Mouse (Mus musculus) embryonic stem cell, embryonic (primary cell): ENCODE measurements around the gene Insl3.

ENCODE experiments used
- CTCF ChIA-PET, 4 experiments: fragments of 300-600 bp in 2 of 4; fragments of 350-600 bp in 2 of 4; sonication (Branson Sonifier 250); formaldehyde crosslinking; loops; one replicate each; lab custom pipeline; 2022; ENCODE audit warnings: inconsistent platforms in 2 of 4; lab: Charles Lee
- POLR2A ChIA-PET, 4 experiments: fragments of 300-600 bp in 2 of 4; fragments of 350-600 bp in 2 of 4; sonication (Branson Sonifier 250); formaldehyde crosslinking; loops; one replicate each; lab custom pipeline; 2022; ENCODE audit warnings: antibody characterized with exemption in 4 of 4, inconsistent platforms in 1 of 4; lab: Charles Lee

Insl3 gene

GRCm38 (mm10) chr8:71684701-71685100 is 4.3 kb upstream of the Insl3 start:
- ChIA-PET POLR2A (interaction anchor here in 3 of 4 experiments (0.6 to 5.6 kb wide), 19 partner anchors 8 to 826 kb away, joined by 3 to 32 read pairs (median 6); partner anchors contain the start of genes Unc13a (in 2 of the 3), Jak3 (in 1 of the 3), Mvb12a (in 1 of the 3) and Slc27a1 (in 1 of the 3)), CTCF (interaction anchor here (0.6 to 3.5 kb wide), 18 partner anchors 8 to 953 kb away, joined by 3 to 28 read pairs (median 4); partner anchors contain the start of genes Jak3 (in 2 of the 4), B3gnt3 (in 1 of the 4) and Tmem221 (in 1 of the 4))

DNA sequence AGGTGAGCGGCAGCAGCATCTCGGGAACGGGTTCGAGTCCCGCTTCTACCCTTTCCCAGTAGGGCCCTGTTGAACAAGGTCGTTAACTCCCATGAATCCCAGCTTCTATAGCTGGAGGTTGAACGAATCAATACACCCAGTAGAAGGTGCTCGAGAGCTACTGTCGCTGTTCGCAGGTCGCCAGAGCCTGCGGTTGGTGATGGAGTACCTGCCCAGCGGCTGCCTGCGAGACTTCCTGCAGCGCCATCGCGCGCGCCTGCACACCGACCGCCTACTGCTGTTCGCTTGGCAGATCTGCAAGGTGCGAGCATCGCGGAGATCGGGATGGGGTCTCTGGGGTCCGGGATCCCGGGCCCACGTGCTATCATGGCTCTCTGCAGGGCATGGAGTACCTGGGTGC is 3.4 kb upstream of the Insl3 start:
- ChIA-PET POLR2A (interaction anchor here in 3 of 4 experiments (0.6 to 5.6 kb wide), 34 partner anchors 8 to 285 kb away, joined by 3 to 32 read pairs (median 5); partner anchors contain the start of genes Fcho1 (in 2 of the 3), Jak3 (in 2 of the 3), Unc13a (in 2 of the 3) and B3gnt3 (in 1 of the 3)), CTCF (interaction anchor here (0.5 to 3.5 kb wide), 29 partner anchors 9 to 1767 kb away, joined by 3 to 28 read pairs (median 4); partner anchors contain the start of genes Jak3 (in 2 of the 4), B3gnt3 (in 1 of the 4) and Tmem221 (in 1 of the 4))

- POLR2A ChIA-PET: interaction anchor here in 3 of 4 experiments (0.6 to 5.6 kb wide), 35 partner anchors 8 to 648 kb away, joined by 3 to 32 read pairs (median 5); partner anchors contain the start of genes Fcho1 (in 2 of the 3), Jak3 (in 2 of the 3), Unc13a (in 2 of the 3) and B3gnt3 (in 1 of the 3)
- CTCF ChIA-PET: interaction anchor here (0.5 to 3.5 kb wide), 24 partner anchors 9 to 1768 kb away, joined by 3 to 28 read pairs (median 4); partner anchors contain the start of genes B3gnt3 (in 1 of the 4) and Tmem221 (in 1 of the 4)
Observed at GRCm38 (mm10) chr8:71686143-71686734, 2.8 kb upstream of the Insl3 start.

- CTCF ChIA-PET: interaction anchor here in 2 of 4 experiments (0.6 to 2.1 kb wide), 3 partner anchors 22 to 91 kb away, joined by 5 to 8 read pairs (median 5); no protein-coding TSS in a partner anchor
- POLR2A ChIA-PET: interaction anchor here in 3 of 4 experiments (0.5 to 5.6 kb wide), 19 partner anchors 10 to 220 kb away, joined by 3 to 32 read pairs (median 3); partner anchors contain the start of genes B3gnt3 (in 1 of the 3), Colgalt1 (in 1 of the 3), Fcho1 (in 1 of the 3) and Jak3 (in 1 of the 3)
Observed at GRCm38 (mm10) chr8:71687616-71688015, 1.4 kb upstream of the Insl3 start.

GRCm38 (mm10) chr8:71692509-71692908 is 3.5 kb downstream of the Insl3 start:
- CTCF ChIA-PET: no interaction called here
- POLR2A ChIA-PET: interaction anchor here in 2 of 4 experiments (0.8 to 1.4 kb wide), 4 partner anchors 10 to 64 kb away, joined by 3 to 4 read pairs (median 4); no protein-coding TSS in a partner anchor

GRCm38 (mm10) chr8:71693166-71694041 is 4.4 kb downstream of the Insl3 start:
- POLR2A ChIA-PET: interaction anchor here in 3 of 4 experiments (0.6 to 1.5 kb wide), 8 partner anchors 8 to 64 kb away, joined by 3 to 8 read pairs (median 3); no protein-coding TSS in a partner anchor
- CTCF ChIA-PET: interaction anchor here in 2 of 4 experiments (0.7 to 3.1 kb wide), 3 partner anchors 16 to 1055 kb away, joined by 3 to 9 read pairs (median 3); no protein-coding TSS in a partner anchor

GRCm38 (mm10) chr8:71695456-71695855 is 6.4 kb downstream of the Insl3 start:
- CTCF ChIA-PET: interaction anchor here in 3 of 4 experiments (0.6 to 3.1 kb wide), 6 partner anchors 9 to 237 kb away, joined by 3 to 9 read pairs (median 3); no protein-coding TSS in a partner anchor
- POLR2A ChIA-PET: interaction anchor here in 1 of 4 experiments (0.6 to 0.7 kb wide), 2 partner anchors 10 to 58 kb away, joined by 3 to 8 read pairs; no protein-coding TSS in a partner anchor

GRCm38 (mm10) chr8:71700493-71701269 is 11.7 kb downstream of the Insl3 start:
- ChIA-PET CTCF (interaction anchor here (0.5 to 2.6 kb wide), 11 partner anchors 8 to 296 kb away, joined by 3 to 16 read pairs (median 4); partner anchors contain the start of gene Fcho1 (in 1 of the 4)), POLR2A (interaction anchor here in 3 of 4 experiments (0.6 to 1.7 kb wide), 13 partner anchors 12 to 281 kb away, joined by 3 to 7 read pairs (median 3); partner anchors contain the start of genes Insl3 (in 2 of the 3), Fcho1 (in 1 of the 3) and Jak3 (in 1 of the 3))

- ChIA-PET POLR2A (interaction anchor here in 3 of 4 experiments (0.7 to 2.4 kb wide), 12 partner anchors 11 to 224 kb away, joined by 3 to 10 read pairs (median 3); no protein-coding TSS in a partner anchor), CTCF (interaction anchor here (0.5 to 2.6 kb wide), 21 partner anchors 8 to 513 kb away, joined by 3 to 16 read pairs (median 4); partner anchors contain the start of genes Fcho1 (in 1 of the 4) and Unc13a (in 1 of the 4))
Observed at GRCm38 (mm10) chr8:71701414-71702086, 12.5 kb downstream of the Insl3 start, which contains the start of gene B3gnt3. B3gnt3 (minus strand) TSS chr8:71701789.

- POLR2A ChIA-PET: interaction anchor here in 3 of 4 experiments (0.7 to 2.4 kb wide), 14 partner anchors 10 to 1927 kb away, joined by 3 to 10 read pairs (median 4); partner anchors contain the start of gene Gm20422 (in 1 of the 3)
- CTCF ChIA-PET: interaction anchor here in 3 of 4 experiments (0.6 to 2.6 kb wide), 18 partner anchors 15 to 513 kb away, joined by 3 to 16 read pairs (median 4); partner anchors contain the start of genes Fcho1 (in 2 of the 3) and Unc13a (in 1 of the 3)
Observed at GRCm38 (mm10) chr8:71702087-71702432, 13.0 kb downstream of the Insl3 start.

DNA sequence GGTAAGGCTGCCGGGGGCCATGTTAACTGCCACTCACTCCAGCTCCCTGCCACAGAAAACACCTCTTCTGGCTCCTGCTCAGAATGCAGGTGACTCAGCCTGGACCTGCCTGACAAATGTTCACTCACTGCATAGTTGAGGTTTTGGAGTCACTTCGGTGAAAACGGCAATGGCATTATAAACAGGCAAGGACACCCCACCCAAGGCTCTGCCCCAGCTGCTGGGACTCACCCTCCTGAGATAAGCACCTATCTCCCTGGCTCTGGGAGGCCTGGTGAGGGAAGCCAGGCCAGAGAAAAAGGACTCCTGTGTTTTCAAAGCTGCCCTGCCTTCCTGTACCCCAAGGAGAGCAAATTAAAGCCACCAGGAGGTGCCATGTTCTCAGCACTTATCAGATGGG is 13.9 kb downstream of the Insl3 start:
- ChIA-PET POLR2A (interaction anchor here in 2 of 4 experiments (1.2 to 2.4 kb wide), 9 partner anchors 10 to 268 kb away, joined by 3 to 10 read pairs (median 4); no protein-coding TSS in a partner anchor), CTCF (interaction anchor here in 2 of 4 experiments (0.6 to 2.6 kb wide), 9 partner anchors 17 to 686 kb away, joined by 3 to 16 read pairs (median 4); partner anchors contain the start of gene Fcho1 (in 2 of the 2))

DNA sequence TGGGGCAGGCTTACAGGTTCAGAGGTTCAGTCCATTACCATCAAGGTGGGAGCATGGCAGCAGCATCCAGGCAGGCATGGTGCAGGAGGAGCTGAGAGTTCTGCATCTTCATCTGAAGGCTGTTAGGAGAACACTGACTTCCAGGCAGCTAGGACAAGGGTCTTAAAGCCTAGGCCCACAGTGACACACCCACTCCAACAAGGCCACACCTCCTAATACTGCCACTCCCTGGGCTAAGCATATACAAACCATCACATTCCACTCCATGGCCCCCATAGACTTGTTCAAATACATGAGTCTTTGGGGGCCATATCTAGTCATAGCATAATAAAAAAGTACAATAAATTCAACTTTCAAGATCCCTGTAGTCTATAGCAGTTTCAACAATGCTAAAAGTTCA is 14.4 kb downstream of the Insl3 start:
- POLR2A ChIA-PET: interaction anchor here in 2 of 4 experiments (1.4 to 2.4 kb wide), 4 partner anchors 11 to 17 kb away, joined by 3 to 10 read pairs (median 6); no protein-coding TSS in a partner anchor
- CTCF ChIA-PET: interaction anchor here in 2 of 4 experiments (0.6 to 1.4 kb wide), 3 partner anchors 18 to 686 kb away, joined by 4 to 5 read pairs (median 4); partner anchors contain the start of gene Fcho1 (in 1 of the 2)

- CTCF ChIA-PET: interaction anchor here (0.5 to 4.6 kb wide), 36 partner anchors 9 to 550 kb away, joined by 3 to 28 read pairs (median 4); partner anchors contain the start of genes Fcho1 (in 3 of the 4), Jak3 (in 2 of the 4), Insl3 (in 1 of the 4) and Tmem221 (in 1 of the 4)
- POLR2A ChIA-PET: interaction anchor here in 3 of 4 experiments (0.5 to 3.1 kb wide), 14 partner anchors 9 to 802 kb away, joined by 3 to 16 read pairs (median 4); partner anchors contain the start of genes Map1s (in 1 of the 3) and Unc13a (in 1 of the 3)
Observed at GRCm38 (mm10) chr8:71707874-71708273, 18.9 kb downstream of the Insl3 start.

DNA sequence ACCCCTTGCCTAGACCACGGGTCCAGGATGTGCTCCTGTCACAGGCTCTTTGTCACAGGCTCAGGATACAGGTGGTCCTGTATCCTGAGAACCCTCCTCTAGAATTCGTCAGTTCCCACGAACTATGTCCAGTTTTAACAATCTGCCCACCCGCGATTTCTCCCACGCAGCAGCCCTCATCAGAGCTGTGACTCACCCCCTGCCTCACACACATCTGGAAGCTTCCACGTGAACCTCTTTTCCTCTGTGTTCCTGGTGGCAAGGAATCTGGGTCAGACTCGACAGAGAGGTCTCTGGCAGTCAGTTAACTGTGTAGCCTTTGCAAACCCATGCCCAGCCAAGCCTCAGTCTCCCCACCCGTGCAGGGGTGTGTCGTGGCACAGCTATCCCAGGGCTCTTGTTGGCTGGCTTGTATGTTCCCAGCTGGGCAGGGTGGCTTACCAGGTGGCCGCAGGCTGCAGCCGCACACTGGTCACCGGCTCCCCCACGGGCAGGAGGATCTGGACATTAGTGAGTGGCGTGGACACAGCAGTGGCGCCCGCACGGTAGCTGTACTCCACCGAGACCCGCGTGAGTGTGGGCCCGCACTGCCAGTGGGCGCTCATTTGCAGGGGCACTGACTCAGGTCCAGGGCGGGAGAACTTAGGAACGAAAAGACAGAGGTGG is 20.3 kb downstream of the Insl3 start:
- ChIA-PET CTCF (interaction anchor here (0.5 to 4.6 kb wide), 50 partner anchors 9 to 1805 kb away, joined by 3 to 28 read pairs (median 4); partner anchors contain the start of genes Jak3 (in 3 of the 4), Fcho1 (in 2 of the 4), Ap1m1 (in 1 of the 4) and Insl3 (in 1 of the 4)), POLR2A (interaction anchor here in 3 of 4 experiments (0.6 to 3.1 kb wide), 17 partner anchors 12 to 804 kb away, joined by 3 to 16 read pairs (median 5); partner anchors contain the start of genes Fcho1 (in 3 of the 3) and Map1s (in 1 of the 3))
